Mouse (Mus musculus) fibroblast of lung, adult 2 months (primary cell): ENCODE measurements at regions not wholly inside any gene's neighbourhood (a gene's known extent, or its start where the extent isn't known, plus 50 kb on each side); places are given as distances from the start of the nearest gene placed in this dataset.

Experiments used
- DNase-seq: peaks from one replicate; pipeline ENCODE4 v3.0.0-alpha.2; 2011; ENCODE audit warnings: low read depth

GRCm38 (mm10) chr9:27694805-27695593, 95.6 kb upstream of the Opcml start:
- DNase-seq = peak; percentile 34

GRCm38 (mm10) chr9:27701559-27701958, 89.0 kb upstream of the Opcml start:
- peak; percentile 4 for DNase-seq

- DNase-seq = no peak
Measured at GRCm38 (mm10) chr9:27702140-27702539, 88.4 kb upstream of the Opcml start.

- no peak for DNase-seq
Measured at GRCm38 (mm10) chr9:27704001-27704400, 86.6 kb upstream of the Opcml start.

GRCm38 (mm10) chr9:27723840-27724408, 66.7 kb upstream of the Opcml start:
- no peak for DNase-seq

- no peak for DNase-seq
Measured at GRCm38 (mm10) chr9:27724576-27724975, 66.0 kb upstream of the Opcml start.

- no peak for DNase-seq
Measured at GRCm38 (mm10) chr9:27728652-27729557, 61.7 kb upstream of the Opcml start.

- DNase-seq = no peak
Measured at GRCm38 (mm10) chr9:27729558-27729889, 61.1 kb upstream of the Opcml start.

GRCm38 (mm10) chr9:27739287-27739686, 51.3 kb upstream of the Opcml start:
- no peak for DNase-seq
